Mouse (Mus musculus) CH12.LX (cell line): Measurements from ENCODE around the gene Arhgap31. TPM values are rescaled to one million over a fixed set of nuclear protein-coding genes. Genes with fewer than 3 reads are reported as not detected.

ENCODE experiments used
- DNase-seq: peaks from one replicate; pipeline ENCODE4 v3.0.0-alpha.2; 2013; ENCODE audit errors: extremely low read depth
- H3K27ac ChIP-seq: 2 replicates; pipeline ENCODE4 v1.5.1; 2012; ENCODE audit warnings: low read depth, mild to moderate bottlenecking, control low read depth, moderate library complexity; ENCODE audit not compliant: insufficient read depth
- H3K27me3 ChIP-seq: replicated peaks from 2 replicates; pipeline ENCODE3; 2012; ENCODE audit warnings: inconsistent platforms
- H3K36me3 ChIP-seq, 2 experiments: replicated peaks in 1 of 2; 2 replicates each; pipeline versions ENCODE3 to v1.6.1; 2012; ENCODE audit warnings: inconsistent platforms in 1 of 2, low read length in 1 of 2, mild to moderate bottlenecking in 1 of 2, mixed read lengths in 1 of 2, moderate library complexity in 1 of 2; ENCODE audit not compliant: control insufficient read depth in 1 of 2, insufficient read depth in 1 of 2
- H3K4me1 ChIP-seq, 2 experiments: 2 replicates each; pipeline ENCODE4 v1.6.1; 2012; ENCODE audit warnings: inconsistent platforms in 1 of 2, moderate library complexity in 1 of 2; ENCODE audit not compliant: insufficient read depth in 2 of 2, control insufficient read depth in 1 of 2
- H3K4me2 ChIP-seq: 2 replicates; pipeline ENCODE4 v1.6.1; 2012; ENCODE audit warnings: low read depth, mild to moderate bottlenecking, control low read depth; ENCODE audit not compliant: poor library complexity, insufficient read depth, severe bottlenecking
- H3K4me3 ChIP-seq, 3 experiments: fragments of 150-350 bp in 1 of 3; sonication (generic) in 1 of 3; replicated peaks in 1 of 3; 2 replicates each; pipeline versions ENCODE3 to v1.5.1; 2011 to 2012; ENCODE audit warnings: low read depth in 2 of 3, low read length in 2 of 3, mild to moderate bottlenecking in 2 of 3, moderate library complexity in 2 of 3, control low read depth in 1 of 3, improper control_type of control experiment in 1 of 3, inconsistent platforms in 1 of 3, mixed read lengths in 1 of 3; ENCODE audit not compliant: poor library complexity in 1 of 3
- H3K79me2 ChIP-seq: replicated peaks from 2 replicates; pipeline ENCODE4 v1.6.1; 2012; ENCODE audit warnings: mild to moderate bottlenecking, moderate library complexity; ENCODE audit not compliant: control insufficient read depth, poor library complexity, insufficient read depth, severe bottlenecking; ENCODE audit errors: extremely low read depth
- H3K9ac ChIP-seq: 2 replicates; pipeline ENCODE4 v1.6.1; 2012; ENCODE audit warnings: low read depth, mild to moderate bottlenecking, control low read depth, moderate library complexity; ENCODE audit not compliant: insufficient read depth
- H3K9me3 ChIP-seq: replicated peaks from 2 replicates; pipeline ENCODE3; 2012; ENCODE audit warnings: low read length, inconsistent platforms, mixed read lengths
- CTCF ChIP-seq, 2 experiments: IDR thresholded peaks in 1 of 2; conservative IDR thresholded peaks in 1 of 2; 2 replicates each; pipeline ENCODE4 v1.5.1; 2011 to 2012; ENCODE audit warnings: low read depth in 2 of 2, low read length in 2 of 2, improper control_type of control experiment in 1 of 2, inconsistent platforms in 1 of 2, mild to moderate bottlenecking in 1 of 2, moderate library complexity in 1 of 2
- ETS1 ChIP-seq: conservative IDR thresholded peaks from 2 replicates; pipeline ENCODE4 v1.6.1; 2012; ENCODE audit warnings: low read depth, mild to moderate bottlenecking, inconsistent platforms, low read length, improper control_type of control experiment, moderate library complexity
- IRF4 ChIP-seq: IDR thresholded peaks from 2 replicates; pipeline ENCODE4 v1.6.1; 2014; ENCODE audit warnings: low read depth, mild to moderate bottlenecking, inconsistent platforms, low read length, improper control_type of control experiment
- JUND ChIP-seq: conservative IDR thresholded peaks from 2 replicates; pipeline ENCODE4 v1.6.1; 2011; ENCODE audit warnings: low read depth, low read length, improper control_type of control experiment
- KAT2A ChIP-seq: IDR thresholded peaks from 2 replicates; pipeline ENCODE4 v1.6.1; 2012; ENCODE audit warnings: low read length, improper control_type of control experiment, inconsistent platforms; ENCODE audit not compliant: insufficient replicate concordance
- MAX ChIP-seq: IDR thresholded peaks from 2 replicates; pipeline ENCODE4 v1.6.1; 2011; ENCODE audit warnings: low read length, improper control_type of control experiment
- MAZ ChIP-seq: IDR thresholded peaks from 2 replicates; pipeline ENCODE4 v1.6.1; 2012; ENCODE audit warnings: low read depth, mild to moderate bottlenecking, inconsistent platforms, low read length, improper control_type of control experiment, moderate library complexity
- MEF2A ChIP-seq: IDR thresholded peaks from 2 replicates; pipeline ENCODE4 v1.6.1; 2014; ENCODE audit warnings: low read depth, mild to moderate bottlenecking, inconsistent platforms, low read length, improper control_type of control experiment, borderline replicate concordance
- MXI1 ChIP-seq: IDR thresholded peaks from 2 replicates; pipeline ENCODE4 v1.6.1; 2011; ENCODE audit warnings: mild to moderate bottlenecking, low read depth, low read length, improper control_type of control experiment
- PAX5 ChIP-seq: IDR thresholded peaks from 2 replicates; pipeline ENCODE4 v1.6.1; 2012; ENCODE audit warnings: low read length, inconsistent platforms, mixed read lengths
- POLR2A ChIP-seq: IDR thresholded peaks from 2 replicates; pipeline ENCODE4 v1.6.1; 2011; ENCODE audit warnings: low read depth, mild to moderate bottlenecking, improper control_type of control experiment, low read length
- POLR2AphosphoS2 ChIP-seq: IDR thresholded peaks from 2 replicates; pipeline ENCODE4 v1.6.1; 2011; ENCODE audit warnings: low read depth, low read length, improper control_type of control experiment
- RAD21 ChIP-seq: IDR thresholded peaks from 2 replicates; pipeline ENCODE4 v1.6.1; 2011; ENCODE audit warnings: low read depth, mild to moderate bottlenecking, low read length, improper control_type of control experiment, moderate library complexity
- SMC3 ChIP-seq: IDR thresholded peaks from 2 replicates; pipeline ENCODE4 v1.6.1; 2011; ENCODE audit warnings: low read depth, low read length, improper control_type of control experiment
- UBTF ChIP-seq: IDR thresholded peaks from 2 replicates; pipeline ENCODE4 v1.6.1; 2012; ENCODE audit warnings: low read depth, mild to moderate bottlenecking, inconsistent platforms, low read length, improper control_type of control experiment, moderate library complexity
- USF1 ChIP-seq: IDR thresholded peaks from 2 replicates; pipeline ENCODE4 v1.6.1; 2014; ENCODE audit warnings: low read depth, mild to moderate bottlenecking, inconsistent platforms, low read length, improper control_type of control experiment
- ZMIZ1 ChIP-seq: IDR thresholded peaks from 2 replicates; pipeline ENCODE4 v1.6.1; 2012; ENCODE audit warnings: low read depth, mild to moderate bottlenecking, inconsistent platforms, low read length, improper control_type of control experiment
- dilution Hi-C: fragments of 300-500 bp; cut with MboI; formaldehyde crosslinking; loops from 2 replicates; pipeline ENCODE4 v1.14.3; 2020; ENCODE audit warnings: low sequenced_read_pairs; ENCODE audit not compliant: extremely low pct_unique_long_range_greater_than_20kb, extremely low pct_ligation_motif_present
- in situ Hi-C: fragments of 300-500 bp; cut with MboI; formaldehyde crosslinking; loops from 3 replicates; pipeline ENCODE4 v1.14.3; 2019; ENCODE audit warnings: low sequenced_read_pairs, low pct_ligation_motif_present, low pct_unique_long_range_greater_than_20kb, mixed read lengths
- polyA plus RNA-seq: library from polyadenylated mRNA; unstranded; fragments of >175 nt; gene quantifications from 2 replicates; pipeline ENCODE4 v1.2.1, GENCODE M21; 2012; ENCODE audit warnings: low read depth; ENCODE audit not compliant: insufficient read length
- total RNA-seq, 2 experiments: library from RNA; depleted of rRNA; stranded (reverse); fragments of 300-350 nt in 1 of 2; fragments of >200 nt in 1 of 2; gene quantifications; 2 replicates each; pipeline ENCODE4 v1.2.3; 2012 to 2014

Arhgap31 gene
- total and polyA plus RNA-seq, 3 experiments = 0.15 to 2.0 (median 0.76) TPM

GRCm38 (mm10) chr16:38673511-38673910 lies 39.6 kb downstream of the Arhgap31 start:
- DNase-seq = no peak
- Histone ChIP-seq H3K27ac (no peak overlapping the region), H3K36me3 (no peaks in the 10 kb centered on the region), H3K27me3 (peaks cover 1% of the 10 kb centered on the region), H3K4me2 (no peak overlapping the region), H3K79me2 (no peaks in the 10 kb centered on the region), H3K4me1 (peaks cover 5 to 10% of the 10 kb centered on the region in 2 experiments; a peak in 3 of 4 replicates), H3K9me3 (no peaks in the 10 kb centered on the region), H3K9ac (no peak overlapping the region), H3K4me3 (no peak overlapping the region)
- dilution Hi-C loops (no loop called here), in situ Hi-C loops (no loop called here)
- TF ChIP-seq MEF2A = no peak
- TF ChIP-seq POLR2A = no peak
- TF ChIP-seq USF1 = no peak

- Histone ChIP-seq H3K79me2 (no peaks in the 10 kb centered on the region), H3K27me3 (peaks cover 1% of the 10 kb centered on the region), H3K36me3 (no peaks in the 10 kb centered on the region), H3K27ac (no peak overlapping the region), H3K4me3 (no peak overlapping the region), H3K9ac (no peak overlapping the region), H3K4me2 (no peak overlapping the region), H3K4me1 (peaks cover 5 to 10% of the 10 kb centered on the region in 2 experiments; a peak in 3 of 4 replicates), H3K9me3 (no peaks in the 10 kb centered on the region)
- in situ Hi-C loops = no loop called here
- no peak for TF ChIP-seq MAZ
- TF ChIP-seq MAX = no peak
- TF ChIP-seq RAD21 = no peak
- TF ChIP-seq POLR2AphosphoS2 = no peak
- no peak for TF ChIP-seq SMC3
- no peak for TF ChIP-seq KAT2A
- no peak for TF ChIP-seq IRF4
- no peak for TF ChIP-seq UBTF
- TF ChIP-seq CTCF (conservative IDR thresholded peaks at IDR 0.05 in 1 of 2, IDR thresholded peaks at IDR 0.05 in 1 of 2; ENCODE audit: low read depth in 2 of 2, low read length in 2 of 2) = no peak
- dilution Hi-C loops = no loop called here
- DNase-seq = no peak
Measured at GRCm38 (mm10) chr16:38672947-38673346, 40.1 kb downstream of the Arhgap31 start.

GRCm38 (mm10) chr16:38672370-38672769 lies 40.7 kb downstream of the Arhgap31 start:
- in situ Hi-C loops (no loop called here), dilution Hi-C loops (no loop called here)
- H3K4me2 ChIP-seq = no peak overlapping the region

More at GRCm38 (mm10) chr16:38672370-38672769, 40.7 kb downstream of the Arhgap31 start:
- no peaks in the 10 kb centered on the region for H3K36me3 ChIP-seq
- H3K27ac ChIP-seq = no peak overlapping the region
- H3K79me2 ChIP-seq = no peaks in the 10 kb centered on the region
- TF ChIP-seq SMC3 (no peak), USF1 (no peak), ZMIZ1 (no peak), JUND (no peak), MXI1 (no peak), PAX5 (no peak), ETS1 (no peak), CTCF (conservative IDR thresholded peaks at IDR 0.05 in 1 of 2, IDR thresholded peaks at IDR 0.05 in 1 of 2; ENCODE audit: low read depth in 2 of 2, low read length in 2 of 2) (no peak)
- no peak for DNase-seq
- H3K4me1 ChIP-seq = peaks cover 5 to 10% of the 10 kb centered on the region in 2 experiments; a peak in 3 of 4 replicates
- H3K4me3 ChIP-seq = no peak overlapping the region
- no peak overlapping the region for H3K9ac ChIP-seq
- no peaks in the 10 kb centered on the region for H3K9me3 ChIP-seq
- H3K27me3 ChIP-seq = peaks cover 1% of the 10 kb centered on the region
